Mouse (Mus musculus): ENCODE results near the gene Atp7b. TPM values are rescaled to one million over a fixed set of nuclear protein-coding genes. Genes with fewer than 3 reads are reported as not detected.
A peak's percentile ranks its signal among the peaks of the same experiment; 100 is the strongest.

Atp7b gene
- polyA plus RNA-seq, 1 experiment from 2014 or later, result 12.0 TPM

DNA sequence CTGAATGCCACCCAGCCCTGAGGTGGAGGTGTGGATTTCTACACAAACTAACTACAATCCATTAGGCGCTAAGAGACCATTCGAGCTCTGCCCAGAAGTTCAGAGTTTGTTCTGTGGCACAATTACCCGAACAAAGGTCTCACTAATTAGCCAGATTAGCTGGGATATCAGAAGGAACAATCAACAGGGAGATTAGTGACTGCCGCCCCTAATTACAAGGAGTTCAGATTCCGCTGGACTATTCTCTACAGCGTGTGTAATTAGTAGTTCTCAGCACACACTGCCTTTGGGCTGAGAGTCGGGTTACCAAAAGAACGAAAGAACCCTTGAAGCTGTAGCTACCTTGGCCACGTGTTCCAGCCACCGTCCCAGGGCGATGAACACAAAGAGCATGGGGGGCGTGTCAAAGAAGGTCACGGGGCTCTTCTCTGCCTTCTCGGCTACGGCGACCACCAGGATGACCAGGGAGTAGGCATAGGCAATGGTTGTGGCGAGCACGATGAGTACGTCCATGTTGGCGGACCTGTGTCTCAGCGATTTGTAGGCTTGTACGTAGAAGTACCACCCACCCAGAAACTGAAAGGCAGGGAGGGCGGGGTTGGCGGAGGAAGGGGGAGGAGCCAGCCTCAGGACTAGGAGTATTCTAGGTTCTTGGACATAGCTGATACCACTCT, 46.9 kb downstream of the Atp7b start:
- no peak overlapping the region for H3K4me3 ChIP-seq (ENCODE audit: low read depth, low read length)
- no peak for TF ChIP-seq CTCF (IDR thresholded peaks at IDR 0.05)
- TF ChIP-seq EP300 (IDR thresholded peaks at IDR 0.05), result no peak
- ATAC-seq, result no peak
- H3K9ac ChIP-seq (replicated peaks; ENCODE audit: low read depth), result no peak overlapping the region
- no peak overlapping the region for H3K4me2 ChIP-seq (replicated peaks; ENCODE audit: low read depth, low read length)
- no peak overlapping the region for H3K27ac ChIP-seq (ENCODE audit: low read length)
- H3K27me3 ChIP-seq (replicated peaks; ENCODE audit: insufficient read depth, low read length), result no peaks in the 10 kb centered on the region
- H3K4me1 ChIP-seq (ENCODE audit: insufficient read depth, low read depth, low read length), result no peaks in the 10 kb centered on the region
- 75% methylated on average over 24 of the region's 24 CpGs for WGBS
- no peaks in the 10 kb centered on the region for H3K9me3 ChIP-seq (ENCODE audit: low read length)
- DNase-seq (ENCODE audit: low spot score), result no peak
- H3K36me3 ChIP-seq (ENCODE audit: insufficient read depth, low read length), result no peaks in the 10 kb centered on the region

DNA sequence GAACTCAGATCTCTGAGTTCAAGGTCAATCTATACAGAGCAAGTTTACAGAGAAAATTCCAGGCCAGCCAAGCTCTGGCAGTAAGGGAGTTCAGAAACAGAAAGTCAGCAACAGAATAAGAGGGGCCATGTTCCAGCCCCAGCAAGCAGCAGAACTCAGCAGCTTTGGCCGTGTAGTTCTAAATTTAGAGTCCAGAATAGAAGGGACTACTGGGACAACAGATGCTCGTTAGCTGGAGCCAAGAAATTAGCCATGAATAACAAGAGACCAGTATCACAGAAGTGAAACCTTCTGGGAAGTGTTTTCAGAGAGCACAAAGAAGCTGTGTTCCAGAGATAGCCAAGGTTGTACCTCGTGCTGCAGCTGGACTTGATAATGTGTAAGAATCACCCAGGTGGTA, 50.7 kb downstream of the Atp7b start:
- 63% methylated on average over 3 of the region's 3 CpGs for WGBS
- H3K4me1 ChIP-seq (ENCODE audit: insufficient read depth, low read depth, low read length), result no peaks in the 10 kb centered on the region
- TF ChIP-seq EP300 (IDR thresholded peaks at IDR 0.05), result no peak
- no peak for TF ChIP-seq CTCF (IDR thresholded peaks at IDR 0.05)
- no peak overlapping the region for H3K9ac ChIP-seq (replicated peaks; ENCODE audit: low read depth)
- DNase-seq (ENCODE audit: low spot score), result no peak
- ATAC-seq, result no peak
- no peaks in the 10 kb centered on the region for H3K9me3 ChIP-seq (ENCODE audit: low read length)
- H3K4me3 ChIP-seq (ENCODE audit: low read depth, low read length), result no peak overlapping the region
- H3K27ac ChIP-seq (ENCODE audit: low read length), result no peak overlapping the region
- no peaks in the 10 kb centered on the region for H3K27me3 ChIP-seq (replicated peaks; ENCODE audit: insufficient read depth, low read length)
- no peak overlapping the region for H3K4me2 ChIP-seq (replicated peaks; ENCODE audit: low read depth, low read length)
- no peaks in the 10 kb centered on the region for H3K36me3 ChIP-seq (ENCODE audit: insufficient read depth, low read length)

DNA sequence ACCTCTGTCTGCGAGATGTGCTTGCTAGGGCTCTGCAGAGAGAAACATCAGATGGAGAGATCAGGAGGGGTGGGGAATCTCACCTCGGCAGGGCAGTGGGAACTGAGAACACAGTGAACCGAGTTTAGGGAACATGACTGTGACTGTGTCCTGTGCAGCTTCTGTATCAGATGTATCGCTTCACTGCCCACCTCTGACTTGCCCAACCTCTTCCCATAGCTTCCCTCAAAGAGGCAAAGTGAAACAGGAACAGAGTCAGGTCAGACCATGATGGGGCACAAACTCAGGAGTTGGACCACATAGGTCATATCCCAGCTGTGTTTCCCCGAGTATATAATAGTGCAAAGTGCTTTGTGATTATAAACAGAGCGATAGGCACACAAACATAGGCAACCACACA, 53.7 kb downstream of the Atp7b start:
- Histone ChIP-seq H3K9me3 (ENCODE audit: low read length) (no peaks in the 10 kb centered on the region), H3K9ac (replicated peaks; ENCODE audit: low read depth) (no peak overlapping the region), H3K27me3 (replicated peaks; ENCODE audit: insufficient read depth, low read length) (no peaks in the 10 kb centered on the region), H3K4me3 (ENCODE audit: low read depth, low read length) (no peak overlapping the region), H3K36me3 (ENCODE audit: insufficient read depth, low read length) (no peaks in the 10 kb centered on the region), H3K4me2 (replicated peaks; ENCODE audit: low read depth, low read length) (no peak overlapping the region), H3K4me1 (ENCODE audit: insufficient read depth, low read depth, low read length) (no peaks in the 10 kb centered on the region), H3K27ac (ENCODE audit: low read length) (no peak overlapping the region)
- DNase-seq (ENCODE audit: low spot score), result no peak
- 68% methylated on average over 6 of the region's 6 CpGs for WGBS
- no peak for TF ChIP-seq EP300 (IDR thresholded peaks at IDR 0.05)
- no peak for TF ChIP-seq CTCF (IDR thresholded peaks at IDR 0.05)
- no peak for ATAC-seq

DNA sequence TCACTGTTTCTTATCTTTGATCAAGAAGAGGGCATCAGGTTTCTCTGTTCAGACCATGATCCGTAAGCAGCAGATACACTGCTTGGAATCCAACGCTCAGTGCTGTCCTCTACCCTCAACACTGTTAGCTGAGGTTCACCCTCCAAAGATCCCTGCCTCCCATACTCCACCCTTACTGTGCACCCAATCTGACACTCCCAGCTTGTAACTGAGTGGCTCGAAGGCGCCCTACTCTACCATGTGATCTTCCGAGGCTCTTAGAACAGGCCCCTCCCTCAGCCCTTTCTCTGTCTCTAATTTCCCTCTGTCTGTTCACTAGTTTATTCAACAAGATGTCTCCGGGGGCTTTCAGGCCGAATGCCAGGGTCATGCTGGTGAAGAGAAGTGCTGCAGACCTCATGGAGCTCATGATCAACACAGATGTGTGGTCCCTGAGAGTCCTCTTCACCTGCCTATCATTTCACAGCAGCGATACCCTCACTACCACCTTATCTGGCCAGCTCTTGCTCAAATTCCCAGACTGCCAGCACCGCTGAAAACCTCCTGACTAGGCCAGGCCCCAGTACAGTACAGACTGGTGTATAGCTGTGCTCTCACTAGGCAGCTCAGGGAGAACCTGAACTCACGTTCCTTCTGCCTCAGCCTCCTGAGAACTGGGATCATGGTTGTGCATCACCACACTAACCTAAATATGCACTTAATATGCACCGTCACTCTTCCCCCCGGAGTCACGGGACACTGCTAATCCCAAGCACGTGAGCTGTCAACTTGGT, 55.2 kb downstream of the Atp7b start:
- Histone ChIP-seq H3K36me3 (ENCODE audit: insufficient read depth, low read length) (no peaks in the 10 kb centered on the region), H3K4me2 (replicated peaks; ENCODE audit: low read depth, low read length) (no peak overlapping the region), H3K9ac (replicated peaks; ENCODE audit: low read depth) (no peak overlapping the region), H3K9me3 (ENCODE audit: low read length) (no peaks in the 10 kb centered on the region), H3K4me3 (ENCODE audit: low read depth, low read length) (no peak overlapping the region), H3K27ac (ENCODE audit: low read length) (no peak overlapping the region), H3K27me3 (replicated peaks; ENCODE audit: insufficient read depth, low read length) (no peaks in the 10 kb centered on the region), H3K4me1 (ENCODE audit: insufficient read depth, low read depth, low read length) (no peaks in the 10 kb centered on the region)
- no peak for ATAC-seq
- 77% methylated on average over 14 of the region's 14 CpGs for WGBS
- no peak for DNase-seq (ENCODE audit: low spot score)
- TF ChIP-seq CTCF (IDR thresholded peaks at IDR 0.05) (no peak), EP300 (IDR thresholded peaks at IDR 0.05) (no peak)

DNA sequence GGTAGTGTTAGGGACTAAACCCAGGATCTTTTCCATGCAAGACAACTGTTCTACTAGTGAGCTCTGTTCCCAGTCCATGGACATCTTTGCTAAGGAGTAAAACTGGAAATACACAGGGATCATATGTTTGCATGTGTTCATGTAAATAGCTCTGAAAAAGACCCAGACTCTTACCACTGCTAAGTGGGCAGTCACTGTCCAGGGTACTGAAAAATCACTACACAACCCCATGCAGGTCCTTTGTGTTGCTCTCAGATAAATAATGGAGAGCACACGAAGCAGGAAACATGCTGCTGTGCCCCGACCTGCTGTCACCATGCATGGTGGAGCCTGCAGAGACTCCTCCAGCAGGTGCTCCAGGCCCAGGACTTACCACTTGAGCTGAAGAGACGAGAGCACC, 64.9 kb downstream of the Atp7b start:
- Histone ChIP-seq H3K4me2 (replicated peaks; ENCODE audit: low read depth, low read length) (no peak overlapping the region), H3K36me3 (ENCODE audit: insufficient read depth, low read length) (no peaks in the 10 kb centered on the region), H3K27ac (ENCODE audit: low read length) (no peak overlapping the region), H3K27me3 (replicated peaks; ENCODE audit: insufficient read depth, low read length) (no peaks in the 10 kb centered on the region), H3K4me3 (ENCODE audit: low read depth, low read length) (no peak overlapping the region), H3K9ac (replicated peaks; ENCODE audit: low read depth) (no peak overlapping the region), H3K4me1 (ENCODE audit: insufficient read depth, low read depth, low read length) (no peaks in the 10 kb centered on the region), H3K9me3 (ENCODE audit: low read length) (no peaks in the 10 kb centered on the region)
- TF ChIP-seq CTCF (IDR thresholded peaks at IDR 0.05) (no peak), EP300 (IDR thresholded peaks at IDR 0.05) (no peak)
- ATAC-seq, result no peak
- DNase-seq (ENCODE audit: low spot score), result no peak
- 47% methylated on average over 3 of the region's 3 CpGs for WGBS

DNA sequence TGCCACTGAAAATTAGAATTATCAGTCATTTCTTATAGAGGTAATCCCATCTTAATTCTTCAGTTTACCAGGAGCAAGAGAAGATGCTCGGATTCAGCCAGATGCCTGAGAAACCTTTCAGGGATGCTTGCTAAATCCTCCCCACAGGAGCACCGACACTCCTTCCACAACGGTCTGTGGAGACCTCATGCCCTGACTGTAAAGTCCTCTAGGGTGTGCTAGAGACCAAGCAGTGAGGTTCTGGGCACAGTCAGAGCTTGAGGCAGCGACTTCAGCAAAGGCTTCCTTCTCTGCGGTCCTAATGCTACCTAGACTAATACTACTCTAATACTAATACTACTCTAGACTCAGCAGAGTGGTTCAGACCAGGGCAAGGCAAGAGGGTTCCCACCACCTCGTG, 67.9 kb downstream of the Atp7b start:
- Histone ChIP-seq H3K4me1 (ENCODE audit: insufficient read depth, low read depth, low read length) (no peaks in the 10 kb centered on the region), H3K9ac (replicated peaks; ENCODE audit: low read depth) (no peak overlapping the region), H3K4me3 (ENCODE audit: low read depth, low read length) (no peak overlapping the region), H3K27ac (ENCODE audit: low read length) (no peak overlapping the region), H3K27me3 (replicated peaks; ENCODE audit: insufficient read depth, low read length) (no peaks in the 10 kb centered on the region), H3K9me3 (ENCODE audit: low read length) (no peaks in the 10 kb centered on the region), H3K4me2 (replicated peaks; ENCODE audit: low read depth, low read length) (no peak overlapping the region), H3K36me3 (ENCODE audit: insufficient read depth, low read length) (no peaks in the 10 kb centered on the region)
- ATAC-seq (peak; percentile 63), DNase-seq (ENCODE audit: low spot score) (peak; percentile 47)
- 24% methylated on average over 6 of the region's 6 CpGs for WGBS
- no peak for TF ChIP-seq EP300 (IDR thresholded peaks at IDR 0.05)
- TF ChIP-seq CTCF (IDR thresholded peaks at IDR 0.05), result peak; percentile 85
